Mouse (Mus musculus) splenic B cell, adult 2 months (primary cell): ENCODE data around the gene Jag2.

Experiments
- DNase-seq: peaks from one replicate; pipeline ENCODE4 v3.0.0-alpha.2; 2011; ENCODE audit warnings: low read depth, low spot score
- H3K27me3 ChIP-seq: 2 replicates; pipeline ENCODE4 v1.6.1; 2012; ENCODE audit warnings: mild to moderate bottlenecking, low read length, moderate library complexity, mixed read lengths; ENCODE audit not compliant: control insufficient read depth, poor library complexity, insufficient read depth, severe bottlenecking
- H3K36me3 ChIP-seq: 2 replicates; pipeline ENCODE4 v1.6.1; 2012; ENCODE audit warnings: mild to moderate bottlenecking, low read length, moderate library complexity, mixed read lengths; ENCODE audit not compliant: control insufficient read depth, poor library complexity, insufficient read depth, severe bottlenecking

The Jag2 gene

GRCm38 (mm10) chr12:112929562-112930352 lies at the start of gene Jag2:
Gene Jag2 (minus strand): TSS chr12:112929776.
- Histone ChIP-seq H3K27me3 (0 out of 2 replicates have a peak, but pooled peaks cover 3% of the 10 kb centered on the region), H3K36me3 (no peaks in the 10 kb centered on the region)
- peak; percentile 51 for DNase-seq

GRCm38 (mm10) chr12:112977156-112977555 lies 47.6 kb upstream of the Jag2 start:
- H3K27me3 ChIP-seq: no peaks in the 10 kb centered on the region
- DNase-seq: no peak

DNA sequence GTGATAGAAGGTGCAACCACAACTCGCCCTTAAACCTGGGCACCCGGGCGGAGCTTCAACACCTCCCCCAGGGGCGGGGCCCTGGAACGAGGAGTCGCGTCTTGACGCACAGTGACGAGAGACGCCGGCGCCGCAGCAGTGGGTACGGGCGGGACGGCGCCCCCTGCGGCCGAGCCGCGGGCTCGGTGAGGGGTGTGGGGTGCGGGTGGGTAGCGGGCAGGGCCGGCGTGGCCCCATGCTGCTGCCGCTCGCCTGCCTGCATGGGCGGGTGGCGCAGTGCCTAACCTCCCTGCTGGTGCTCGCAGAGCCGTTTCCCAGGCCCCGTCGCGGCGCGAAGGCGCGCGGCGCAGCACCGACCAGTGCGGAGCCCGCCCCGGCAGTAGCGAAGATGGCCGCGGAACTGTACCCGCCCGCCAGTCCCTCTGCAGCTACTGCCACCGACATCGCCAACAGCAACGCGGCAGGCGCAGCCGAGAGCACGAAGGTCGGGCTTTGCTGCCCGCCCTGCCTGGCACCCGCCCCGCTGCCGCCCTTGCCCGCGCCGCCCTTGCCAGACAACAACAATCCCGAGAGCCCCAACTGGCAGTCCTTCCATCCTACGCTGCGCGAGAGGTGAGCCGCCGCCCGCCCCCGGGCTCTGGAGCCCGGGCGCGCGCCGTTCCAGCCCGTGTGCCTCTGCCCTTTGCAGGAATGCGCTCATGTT lies 46.9 kb upstream of the Jag2 start, which contains the start of gene Btbd6:
Gene Btbd6, plus strand, starts transcription at position 112 of the 703 bp plus-strand sequence.
- Histone ChIP-seq H3K27me3 (no peaks in the 10 kb centered on the region), H3K36me3 (peaks cover 5% of the 10 kb centered on the region)
- DNase-seq: peak; percentile 92

More at GRCm38 (mm10) chr12:112977156-112977555, 47.6 kb upstream of the Jag2 start:
- peaks cover 5% of the 10 kb centered on the region for H3K36me3 ChIP-seq

- peaks cover 5% of the 10 kb centered on the region for H3K36me3 ChIP-seq
- no peak for DNase-seq
- no peaks in the 10 kb centered on the region for H3K27me3 ChIP-seq
These were observed 45.2 kb upstream of the Jag2 start for GRCm38 (mm10) chr12:112974736-112975135.

DNA sequence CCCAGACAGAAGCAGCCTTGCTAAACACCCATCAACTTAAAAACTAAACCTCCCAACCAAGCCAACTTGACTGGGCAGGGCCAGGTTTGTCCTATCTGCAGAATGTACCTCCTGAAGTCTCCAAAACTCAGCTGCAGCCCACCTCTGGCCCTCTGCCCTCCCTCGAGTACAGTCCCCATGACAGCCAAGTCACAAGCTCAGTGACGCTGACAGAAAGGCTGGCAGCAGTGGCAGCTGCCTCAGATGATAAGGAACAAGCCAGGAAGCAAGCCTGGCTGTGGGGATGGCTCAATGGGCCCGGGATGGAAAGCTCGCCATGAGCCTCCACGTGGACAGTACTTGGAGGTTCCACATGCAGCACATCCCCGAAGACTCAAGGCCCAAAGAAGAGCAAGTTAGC lies 40.0 kb upstream of the Jag2 start:
- no peaks in the 10 kb centered on the region for H3K27me3 ChIP-seq
- H3K36me3 ChIP-seq: peaks cover 11% of the 10 kb centered on the region
- no peak for DNase-seq

- DNase-seq: no peak
- Histone ChIP-seq H3K27me3 (no peaks in the 10 kb centered on the region), H3K36me3 (peaks cover 9% of the 10 kb centered on the region)
These were observed 39.4 kb upstream of the Jag2 start for GRCm38 (mm10) chr12:112968943-112969342.

- DNase-seq: no peak
- H3K36me3 ChIP-seq: peaks cover 12% of the 10 kb centered on the region
- no peaks in the 10 kb centered on the region for H3K27me3 ChIP-seq
These were observed 36.2 kb upstream of the Jag2 start for GRCm38 (mm10) chr12:112965783-112966182.

- no peak for DNase-seq
- Histone ChIP-seq H3K36me3 (peaks cover 10% of the 10 kb centered on the region), H3K27me3 (no peaks in the 10 kb centered on the region)
These were observed 32.3 kb upstream of the Jag2 start for GRCm38 (mm10) chr12:112961872-112962271.

DNA sequence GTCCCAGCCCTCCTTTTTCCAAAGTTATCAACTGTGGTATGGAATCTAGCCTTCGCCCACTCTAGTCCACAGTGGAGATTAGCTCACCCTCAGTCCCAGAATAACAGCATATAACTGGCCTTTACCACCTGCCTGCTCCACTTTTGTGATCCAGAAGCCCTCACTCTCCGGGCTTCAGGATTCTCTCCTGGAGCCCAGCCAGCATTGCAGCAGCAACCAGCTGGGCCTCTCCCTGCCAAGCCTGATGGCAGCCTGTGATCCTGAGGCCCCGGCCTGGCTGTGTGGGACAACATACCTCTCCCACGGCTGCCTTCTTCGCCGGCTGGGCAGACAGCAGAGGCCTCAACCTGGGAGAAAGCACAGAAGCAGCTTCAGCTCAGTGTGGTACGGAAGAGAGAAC lies 31.9 kb upstream of the Jag2 start:
- DNase-seq: no peak
- no peaks in the 10 kb centered on the region for H3K27me3 ChIP-seq

DNA sequence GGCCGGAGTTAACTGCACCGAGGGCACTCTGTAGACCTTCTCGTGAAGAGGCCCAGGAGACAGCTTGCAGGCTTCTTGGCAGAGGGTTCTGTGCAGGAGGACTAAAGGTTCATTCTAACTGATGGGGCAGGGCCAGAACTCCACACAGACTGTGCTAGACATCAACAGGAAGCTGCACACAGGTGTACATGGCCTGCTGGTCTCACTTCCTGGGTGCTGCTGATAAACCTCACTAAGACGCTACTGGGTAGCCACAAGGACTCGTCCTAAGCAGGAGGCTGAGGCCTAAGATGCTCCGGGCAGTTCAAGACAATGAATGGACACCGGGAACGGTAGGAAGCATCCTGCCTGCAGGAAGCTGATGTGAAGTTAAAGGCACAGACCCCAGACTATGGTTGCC lies 29.8 kb upstream of the Jag2 start:
- H3K36me3 ChIP-seq: peaks cover 3% of the 10 kb centered on the region
- no peaks in the 10 kb centered on the region for H3K27me3 ChIP-seq
- no peak for DNase-seq

More for the DNA sequence above, 31.9 kb upstream of the Jag2 start:
- peaks cover 9% of the 10 kb centered on the region for H3K36me3 ChIP-seq

GRCm38 (mm10) chr12:112958303-112958702 lies 28.7 kb upstream of the Jag2 start:
- Histone ChIP-seq H3K27me3 (no peaks in the 10 kb centered on the region), H3K36me3 (peaks cover 3% of the 10 kb centered on the region)
- peak; percentile 50 for DNase-seq

GRCm38 (mm10) chr12:112955800-112956199 lies 26.2 kb upstream of the Jag2 start:
- no peaks in the 10 kb centered on the region for H3K27me3 ChIP-seq
- peak; percentile 79 for DNase-seq
- H3K36me3 ChIP-seq: no peaks in the 10 kb centered on the region; the same call in 1 of the 2 replicates

- Histone ChIP-seq H3K36me3 (no peaks in the 10 kb centered on the region), H3K27me3 (no peaks in the 10 kb centered on the region)
- no peak for DNase-seq
These were observed 23.5 kb upstream of the Jag2 start for GRCm38 (mm10) chr12:112952926-112953565.

DNA sequence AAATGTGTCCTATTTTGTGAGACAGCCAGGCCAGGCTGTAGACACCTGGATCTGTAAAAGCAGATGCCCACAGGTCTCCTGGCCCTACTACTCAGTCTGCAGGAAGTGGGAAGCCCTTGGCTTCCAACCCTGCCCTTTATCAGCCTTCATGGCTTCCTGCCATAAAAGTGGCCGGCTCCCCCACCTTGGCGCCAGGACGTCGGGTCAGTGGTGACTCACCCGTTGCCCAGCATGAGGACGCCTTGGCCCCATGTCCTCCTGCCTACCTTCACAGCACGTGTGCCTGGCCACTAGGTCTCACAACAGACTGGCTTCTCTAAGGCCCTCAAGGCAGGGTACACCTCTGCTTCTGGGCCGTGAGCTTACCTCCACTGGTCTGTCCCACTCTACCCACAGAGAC lies 22.9 kb upstream of the Jag2 start:
- no peaks in the 10 kb centered on the region for H3K36me3 ChIP-seq
- no peak for DNase-seq
- H3K27me3 ChIP-seq: no peaks in the 10 kb centered on the region
